ENCODE assay signal across 8 mouse cellular contexts in the genomic region with DNA sequence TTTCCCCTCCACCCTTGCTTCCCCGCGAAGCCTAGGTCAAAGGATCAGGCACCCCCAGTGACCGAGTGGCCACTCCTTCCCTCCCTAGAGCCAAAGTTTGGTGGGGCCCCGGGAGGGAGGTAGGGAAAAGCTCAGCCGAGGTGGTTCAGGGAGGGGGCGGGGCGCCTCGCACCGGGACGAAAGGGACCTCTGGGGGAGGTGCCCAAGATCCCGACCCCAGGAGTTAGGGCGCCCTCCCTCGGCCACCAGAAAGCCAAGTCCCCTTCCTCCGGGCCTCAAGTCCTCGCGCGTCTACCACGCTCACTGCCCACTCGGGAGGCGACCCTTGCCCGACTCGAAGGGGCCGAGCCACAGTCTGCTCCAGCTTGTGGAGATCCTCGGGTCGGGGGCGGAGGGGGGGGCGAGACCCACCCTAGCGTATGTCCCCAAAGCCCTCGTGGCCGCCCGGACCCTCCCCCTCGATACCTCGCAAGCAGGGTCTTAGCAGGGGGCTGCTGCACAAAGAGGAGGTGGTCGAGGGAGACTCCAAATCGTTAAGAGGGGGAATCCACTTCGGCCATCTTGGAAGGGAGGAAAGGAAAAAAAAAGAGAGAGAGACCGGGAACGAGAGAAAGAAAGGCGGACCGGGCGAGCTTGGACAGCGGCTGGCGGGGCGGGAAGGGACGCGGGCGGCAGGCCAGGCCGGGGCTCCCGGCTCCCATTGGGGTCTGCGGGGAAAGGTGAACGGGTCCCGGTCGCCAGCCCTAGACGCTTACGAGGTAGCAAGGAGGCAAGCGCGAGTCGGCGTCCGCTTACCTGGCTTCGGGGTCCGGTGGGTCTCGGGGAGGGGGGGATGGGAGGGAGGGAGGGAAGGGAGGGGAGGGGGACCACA. TPM values are rescaled to one million over a fixed set of nuclear protein-coding genes. Genes with fewer than 3 reads are reported as not detected.
A peak's percentile ranks its signal among the peaks of the same experiment; 100 is the strongest.
DNase-seq lines count a peak whose midpoint lies in the region; ATAC-seq and TF ChIP-seq lines count a peak whose summit lies in the region.

No protein-coding gene starts in this region.

- H3K4me1 ChIP-seq in thymus, adult 2 months (replicated peaks; ENCODE audit: control insufficient read depth, insufficient read depth, low read length): peaks cover 25% of the 10 kb centered on the region
- peaks cover 56% of the 10 kb centered on the region for H3K4me1 ChIP-seq in intestine, embryonic 16.5 days (ENCODE audit: control insufficient read depth, insufficient read depth, low read length)
- peaks cover 11% of the 10 kb centered on the region for H3K4me1 ChIP-seq in liver, embryonic 16.5 days (ENCODE audit: control insufficient read depth, low read depth, low read length)

- no peak for TF ChIP-seq POLR2A in thymus, adult 2 months (IDR thresholded peaks at IDR 0.05; ENCODE audit: control insufficient read depth, extremely low read depth, insufficient read depth, low read length, poor library complexity)

- DNase-seq in thymus, adult 2 months: no peak
- no peak for DNase-seq in thymus, postnatal 0 days (ENCODE audit: low spot score)
- DNase-seq in cerebellum, postnatal 14 days: peak; percentile 75 to 88
- DNase-seq in gastrocnemius, postnatal 25 days: peak; percentile 67
- DNase-seq in ovary, adult 18-20 months (ENCODE audit: low spot score): peak; percentile 72

- no peak overlapping the region for H3K27ac ChIP-seq in thymus, adult 2 months (ENCODE audit: control insufficient read depth, insufficient read depth, low read length)
- H3K27ac ChIP-seq in intestine, embryonic 16.5 days (ENCODE audit: low read length): peak overlapping the region; percentile 100
- no peak overlapping the region for H3K27ac ChIP-seq in liver, embryonic 16.5 days (ENCODE audit: low read length)

- H3K9me3 ChIP-seq in intestine, embryonic 16.5 days (ENCODE audit: control insufficient read depth, low read length): no peaks in the 10 kb centered on the region
- H3K9me3 ChIP-seq in liver, embryonic 16.5 days (replicated peaks; ENCODE audit: control insufficient read depth, low read length): no peaks in the 10 kb centered on the region

- under 1% methylated on average over 63 of the region's 63 CpGs for WGBS in thymus, adult 2 months
- WGBS in intestine, embryonic 16.5 days: under 1% methylated on average over 60 of the region's 63 CpGs
- WGBS in liver, embryonic 16.5 days (ENCODE audit: insufficient replicate concordance): under 1% methylated on average over 61 of the region's 63 CpGs

- peak overlapping the region; percentile 37 for H3K4me3 ChIP-seq in thymus, adult 2 months (ENCODE audit: control insufficient read depth, insufficient read depth, low read length)
- H3K4me3 ChIP-seq in intestine, embryonic 16.5 days (ENCODE audit: low read length): peak overlapping the region; percentile 84
- peak overlapping the region; percentile 65 for H3K4me3 ChIP-seq in liver, embryonic 16.5 days (ENCODE audit: low read depth, low read length)

- H3K4me2 ChIP-seq in intestine, embryonic 16.5 days (ENCODE audit: low read depth, low read length): peak overlapping the region; percentile 84
- peak overlapping the region; percentile 70 for H3K4me2 ChIP-seq in liver, embryonic 16.5 days (ENCODE audit: low read depth, low read length)

- peaks cover 14% of the 10 kb centered on the region; the same call in 1 of the 2 replicates for H3K27me3 ChIP-seq in thymus, adult 2 months (ENCODE audit: control insufficient read depth, insufficient read depth, low read length)
- no peaks in the 10 kb centered on the region for H3K27me3 ChIP-seq in intestine, embryonic 16.5 days (replicated peaks; ENCODE audit: control insufficient read depth, insufficient read depth, low read length)
- H3K27me3 ChIP-seq in liver, embryonic 16.5 days (ENCODE audit: control insufficient read depth, insufficient read depth, low read depth, low read length): peaks cover 46% of the 10 kb centered on the region

- peak; percentile 4 for ATAC-seq in intestine, embryonic 16.5 days
- no peak for ATAC-seq in liver, embryonic 16.5 days (ENCODE audit: low read depth)
- no peak for ATAC-seq in inflammation-experienced regulatory T-cells, adult 6 months

- no peaks in the 10 kb centered on the region for H3K36me3 ChIP-seq in thymus, adult 2 months (ENCODE audit: control insufficient read depth, insufficient read depth, low read length)
- no peaks in the 10 kb centered on the region for H3K36me3 ChIP-seq in intestine, embryonic 16.5 days (ENCODE audit: control insufficient read depth, insufficient read depth, low read length)
- H3K36me3 ChIP-seq in liver, embryonic 16.5 days (ENCODE audit: control insufficient read depth, insufficient read depth): no peaks in the 10 kb centered on the region

- no peak for TF ChIP-seq CTCF in thymus, adult 2 months (IDR thresholded peaks at IDR 0.05; ENCODE audit: borderline replicate concordance, control insufficient read depth, extremely low read depth, insufficient read depth, low read length, poor library complexity)

- H3K9ac ChIP-seq in intestine, embryonic 16.5 days (ENCODE audit: low read depth, low read length): peak overlapping the region; percentile 89
- peak overlapping the region; percentile 56 for H3K9ac ChIP-seq in liver, embryonic 16.5 days (ENCODE audit: low read depth, low read length)

RNA-seq across cellular contexts. Expression of gene Pcgf2, which starts 1.3 kb away (rescaled TPM):
- 22.6 and 28.2 TPM in 2 replicates for polyA plus RNA-seq in thymus, adult 2 months (2012; rRNA removed)
- polyA plus RNA-seq in thymus, postnatal 0 days (2015; fragmentation: Nextera tagmentation; extraction: Ambion mirVana): 4.8 and 5.4 TPM in 2 replicates
- 1 to 10 TPM; 2.4 to 3.3 TPM for total RNA-seq in gastrocnemius, postnatal 25 days (2021)
- 11.9 and 12.1 TPM in 2 replicates for polyA plus RNA-seq in intestine, embryonic 16.5 days (2015; fragmentation: Nextera tagmentation; extraction: Ambion mirVana)
- polyA plus RNA-seq in liver, embryonic 16.5 days (2015; fragmentation: Nextera tagmentation; extraction: Ambion mirVana): 1.6 and 2.1 TPM in 2 replicates
- polyA plus RNA-seq in inflammation-experienced regulatory T-cells, adult 6 months (2017; shearing (Covaris generic)): 1 to 10 TPM; 4.6 to 6.9 (median 5.4) TPM

RNA-seq across cellular contexts. Expression of gene Psmb3, which starts 4.2 kb away (rescaled TPM):
- 421 and 477 TPM in 2 replicates for polyA plus RNA-seq in thymus, adult 2 months (2012; rRNA removed)
- polyA plus RNA-seq in thymus, postnatal 0 days (2015; fragmentation: Nextera tagmentation; extraction: Ambion mirVana): 711 and 747 TPM in 2 replicates
- 100 to 1,000 TPM; 128 TPM for total RNA-seq in gastrocnemius, postnatal 25 days (2021)
- polyA plus RNA-seq in intestine, embryonic 16.5 days (2015; fragmentation: Nextera tagmentation; extraction: Ambion mirVana): 419 and 429 TPM in 2 replicates
- 200 and 219 TPM in 2 replicates for polyA plus RNA-seq in liver, embryonic 16.5 days (2015; fragmentation: Nextera tagmentation; extraction: Ambion mirVana)
- polyA plus RNA-seq in inflammation-experienced regulatory T-cells, adult 6 months (2017; shearing (Covaris generic)): 100 to 1,000 TPM; 461 to 576 (median 475) TPM

RNA-seq across cellular contexts. Expression of gene Cisd3, which starts 13.3 kb away (rescaled TPM):
- 24.9 and 25.3 TPM in 2 replicates for polyA plus RNA-seq in thymus, adult 2 months (2012; rRNA removed)
- polyA plus RNA-seq in thymus, postnatal 0 days (2015; fragmentation: Nextera tagmentation; extraction: Ambion mirVana): 35.0 and 40.4 TPM in 2 replicates
- total RNA-seq in gastrocnemius, postnatal 25 days (2021): 100 to 1,000 TPM; 109 to 113 TPM
- polyA plus RNA-seq in intestine, embryonic 16.5 days (2015; fragmentation: Nextera tagmentation; extraction: Ambion mirVana): 120 and 135 TPM in 2 replicates
- polyA plus RNA-seq in liver, embryonic 16.5 days (2015; fragmentation: Nextera tagmentation; extraction: Ambion mirVana): 16.5 and 19.8 TPM in 2 replicates
- polyA plus RNA-seq in inflammation-experienced regulatory T-cells, adult 6 months (2017; shearing (Covaris generic)): 100 to 1,000 TPM in 1 of 3 experiments, 10 to 100 TPM in 2; 69.0 to 129 (median 86.9) TPM

RNA-seq across cellular contexts. Expression of gene Mllt6, which starts 35.8 kb away (rescaled TPM):
- 89.5 and 99.1 TPM in 2 replicates for polyA plus RNA-seq in thymus, adult 2 months (2012; rRNA removed)
- 1.9 and 2.4 TPM in 2 replicates for polyA plus RNA-seq in thymus, postnatal 0 days (2015; fragmentation: Nextera tagmentation; extraction: Ambion mirVana)
- total RNA-seq in gastrocnemius, postnatal 25 days (2021): 10 to 100 TPM; 33.0 to 40.5 TPM
- 2.2 and 2.6 TPM in 2 replicates for polyA plus RNA-seq in intestine, embryonic 16.5 days (2015; fragmentation: Nextera tagmentation; extraction: Ambion mirVana)
- polyA plus RNA-seq in liver, embryonic 16.5 days (2015; fragmentation: Nextera tagmentation; extraction: Ambion mirVana): 0.16 and 0.21 TPM in 2 replicates
- polyA plus RNA-seq in inflammation-experienced regulatory T-cells, adult 6 months (2017; shearing (Covaris generic)): 10 to 100 TPM; 13.4 to 17.0 (median 14.6) TPM

RNA-seq across cellular contexts. Expression of gene Pip4k2b, which starts 45.5 kb away (rescaled TPM):
- polyA plus RNA-seq in thymus, adult 2 months (2012; rRNA removed): 28.2 and 34.8 TPM in 2 replicates
- 2.5 and 2.6 TPM in 2 replicates for polyA plus RNA-seq in thymus, postnatal 0 days (2015; fragmentation: Nextera tagmentation; extraction: Ambion mirVana)
- 10 to 100 TPM; 38.9 to 45.0 TPM for total RNA-seq in gastrocnemius, postnatal 25 days (2021)
- polyA plus RNA-seq in intestine, embryonic 16.5 days (2015; fragmentation: Nextera tagmentation; extraction: Ambion mirVana): 0.71 and 0.86 TPM in 2 replicates
- 0.35 and 0.65 TPM in 2 replicates for polyA plus RNA-seq in liver, embryonic 16.5 days (2015; fragmentation: Nextera tagmentation; extraction: Ambion mirVana)
- polyA plus RNA-seq in inflammation-experienced regulatory T-cells, adult 6 months (2017; shearing (Covaris generic)): 1 to 10 TPM; 2.4 to 2.9 (median 2.6) TPM

Comparison
In these comparisons a context has a peak if more than half of its experiments do, and no peak if none do; other contexts are left out.
1. DNase-seq: peak in cerebellum, postnatal 14 days (2 of 2), gastrocnemius, postnatal 25 days (single experiment) and ovary, adult 18-20 months (single experiment); none in thymus, adult 2 months (single experiment) and thymus, postnatal 0 days (single experiment).
2. Peak in every context shown above with its lines, with median percentiles within 50 percentile points of each other: H3K4me3 ChIP-seq.